Mouse (Mus musculus) CD4-positive, CD25-positive, alpha-beta regulatory T cell, adult 2 months (primary cell): Measurements from ENCODE around the gene Fndc10.
"Not testable (repeated sequence)": the region's sequence is repeated elsewhere in the genome, so short reads cannot be mapped to it uniquely, and the experiment has no call there.

Experiments used
- DNase-seq: peaks from one replicate; pipeline ENCODE4 v3.0.0-alpha.2; 2012; ENCODE audit warnings: low read depth, low spot score

The Fndc10 gene

DNA sequence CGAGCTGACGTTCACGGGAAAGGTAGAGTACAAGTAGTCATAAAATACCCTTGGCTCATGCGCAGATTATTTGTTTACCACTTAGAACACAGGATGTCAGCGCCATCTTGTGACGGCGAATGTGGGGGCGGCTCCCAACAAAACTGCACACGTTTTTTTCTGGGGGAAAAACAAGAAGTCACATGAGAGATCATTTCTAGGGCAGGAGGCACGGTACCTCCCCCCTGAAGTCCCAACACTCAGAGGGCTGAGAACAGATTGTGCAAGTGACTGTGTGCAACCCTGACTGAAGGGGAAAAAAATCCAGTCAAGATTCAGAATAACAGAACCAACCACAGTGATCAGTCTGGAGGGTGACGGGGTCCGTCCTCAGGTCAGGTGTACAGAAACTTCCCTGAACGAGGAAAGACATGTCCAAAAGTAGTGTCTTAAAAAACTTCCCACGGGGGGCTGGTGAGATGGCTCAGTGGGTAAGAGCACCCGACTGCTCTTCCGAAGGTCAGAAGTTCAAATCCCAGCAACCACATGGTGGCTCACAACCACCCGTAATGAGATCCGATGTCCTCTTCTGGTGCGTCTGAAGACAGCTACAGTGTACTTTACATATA, 10.4 kb upstream of the Fndc10 start:
- DNase-seq: not testable (repeated sequence)

GRCm38 (mm10) chr4:155687764-155688163, 6.4 kb upstream of the Fndc10 start:
- not testable (repeated sequence) for DNase-seq

GRCm38 (mm10) chr4:155690571-155691375, 3.4 kb upstream of the Fndc10 start:
- DNase-seq: no peak

DNA sequence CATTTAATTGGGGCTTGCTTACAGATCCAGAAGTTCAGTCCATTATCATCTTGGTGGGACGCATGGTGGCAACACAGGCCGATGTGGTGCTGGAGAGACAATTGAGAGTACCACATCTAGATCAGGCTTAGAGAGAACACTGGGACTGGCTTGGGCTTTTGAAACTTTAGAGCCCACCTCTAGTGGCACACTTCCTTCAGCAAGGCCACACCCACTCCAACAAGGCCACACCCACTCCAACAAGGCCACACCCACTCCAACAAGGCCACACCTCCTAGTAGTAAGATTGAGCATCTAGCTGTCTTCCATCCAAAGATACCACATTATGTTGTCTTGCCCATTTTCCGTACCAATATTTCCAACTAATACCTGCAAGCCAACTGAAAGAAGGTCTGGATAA, 1.7 kb upstream of the Fndc10 start:
- no peak for DNase-seq

- DNase-seq: peak; percentile 92
Observed at GRCm38 (mm10) chr4:155694482-155695401, 600 bp downstream of the Fndc10 start.

DNA sequence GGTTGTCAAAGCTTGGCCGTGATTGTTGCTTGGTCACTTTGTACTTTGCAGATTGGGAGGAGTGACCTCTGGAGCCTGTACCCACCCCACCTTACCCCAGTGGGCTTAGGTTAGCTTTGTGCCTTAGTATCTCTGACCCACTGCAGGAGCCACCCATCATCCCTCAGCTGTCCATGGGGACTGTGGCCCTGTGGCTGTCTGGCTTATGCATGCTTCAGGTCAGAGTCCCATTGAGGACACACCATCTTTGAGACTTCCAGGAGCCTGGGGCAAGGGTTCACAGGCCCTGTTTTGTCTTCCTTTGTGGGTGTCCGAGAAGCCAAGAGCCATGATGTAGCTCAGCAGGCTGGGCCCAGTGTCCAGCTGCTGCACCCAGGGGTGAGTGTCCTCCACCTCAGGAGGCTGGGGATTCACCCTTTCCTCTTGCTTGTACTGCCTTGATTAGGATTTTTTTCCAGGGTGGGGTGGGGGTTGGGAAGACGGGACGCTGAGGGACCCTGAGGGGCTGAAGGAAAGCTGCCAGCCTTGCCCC, 1.5 kb downstream of the Fndc10 start:
- DNase-seq: no peak

DNA sequence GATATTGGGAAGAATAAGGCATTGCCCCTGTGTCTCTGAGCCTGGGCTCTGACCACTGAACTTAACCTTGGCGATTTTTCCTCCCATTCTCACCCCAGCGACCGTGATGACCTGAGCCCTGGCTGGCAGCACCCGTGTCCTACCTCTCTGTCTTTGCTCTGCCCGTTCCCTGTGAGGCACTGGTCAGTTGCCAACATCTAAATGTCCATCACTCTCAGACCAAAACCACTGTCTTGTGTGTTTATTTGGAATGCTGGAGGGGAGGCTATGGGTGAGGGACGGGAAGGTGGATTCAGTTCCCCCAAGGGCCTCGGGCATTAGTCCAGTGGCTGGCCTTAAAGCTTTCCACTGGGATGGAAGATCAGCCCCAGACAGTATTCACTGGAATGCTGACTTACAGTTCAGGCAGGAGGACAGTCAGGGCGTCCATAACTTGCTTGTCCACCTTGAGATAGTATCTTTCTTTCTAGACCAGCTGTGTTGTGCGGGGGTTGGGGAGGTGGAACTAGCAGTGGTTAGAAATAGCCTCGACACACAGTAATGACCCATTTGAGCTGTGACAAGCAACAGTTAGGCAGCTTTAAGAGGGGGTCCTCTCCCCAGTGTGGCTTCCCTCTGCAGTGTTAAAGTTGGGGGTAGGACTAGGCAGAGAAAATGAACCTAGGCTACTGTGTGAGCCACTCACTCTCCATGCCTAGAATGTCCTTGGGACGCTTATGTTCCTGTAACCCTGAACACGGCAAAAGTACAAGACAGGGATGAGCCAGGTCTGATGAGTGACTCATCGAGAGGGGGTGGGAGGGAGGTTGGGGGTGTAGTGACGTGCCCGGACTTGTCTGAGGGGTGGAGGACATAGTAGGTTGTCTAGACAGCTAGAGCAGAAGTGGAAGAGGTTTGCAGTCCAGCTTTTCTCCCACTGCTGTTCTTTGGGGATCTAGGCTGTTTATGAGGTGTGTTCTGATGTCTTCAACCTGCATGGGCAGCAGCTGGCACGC, 2.4 kb downstream of the Fndc10 start:
- DNase-seq: no peak

DNA sequence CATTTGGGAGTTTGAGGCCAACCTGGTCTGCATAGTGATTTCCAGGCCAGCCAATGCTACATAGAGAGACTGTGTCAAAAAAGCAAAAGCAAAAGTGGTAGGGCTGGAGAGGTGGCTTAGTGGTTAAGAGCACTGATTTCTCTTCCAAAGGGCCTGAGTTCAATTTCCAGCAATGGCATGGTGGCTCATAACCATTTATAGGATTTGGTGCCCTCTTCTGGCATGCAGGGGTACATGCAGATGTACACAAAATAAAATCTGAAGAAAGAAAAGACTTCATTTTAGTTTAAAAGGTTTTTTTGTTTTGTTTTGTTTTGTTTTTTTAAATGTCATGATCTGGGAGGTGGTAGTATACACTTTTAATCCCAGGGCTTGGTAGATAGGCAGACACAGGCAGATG, 6.3 kb downstream of the Fndc10 start:
- peak; percentile 76 for DNase-seq

DNA sequence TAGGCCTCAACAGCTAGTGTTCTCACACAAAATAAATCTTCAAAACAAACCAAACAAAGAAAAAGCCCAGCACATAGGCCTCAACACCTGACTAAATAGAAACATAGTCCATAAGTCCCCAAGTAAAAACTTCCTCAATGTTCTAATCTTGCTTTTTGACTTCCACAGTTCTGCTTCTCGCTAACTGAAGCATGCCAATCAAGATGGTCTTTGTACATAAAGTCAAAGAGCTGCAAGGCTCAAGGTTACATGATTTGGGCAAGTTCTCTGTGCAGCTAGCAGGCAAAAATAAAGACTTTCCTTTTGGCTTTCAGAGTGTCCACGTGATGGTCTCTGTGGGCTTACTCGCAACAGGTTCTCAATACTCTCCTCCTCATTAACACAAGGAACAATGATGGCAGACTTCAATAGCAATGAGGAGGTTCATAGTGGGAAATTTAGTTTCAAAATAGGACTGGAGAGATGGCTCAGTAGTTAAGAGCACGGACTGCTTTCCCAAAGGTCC, 9.3 kb downstream of the Fndc10 start:
- no peak for DNase-seq

DNA sequence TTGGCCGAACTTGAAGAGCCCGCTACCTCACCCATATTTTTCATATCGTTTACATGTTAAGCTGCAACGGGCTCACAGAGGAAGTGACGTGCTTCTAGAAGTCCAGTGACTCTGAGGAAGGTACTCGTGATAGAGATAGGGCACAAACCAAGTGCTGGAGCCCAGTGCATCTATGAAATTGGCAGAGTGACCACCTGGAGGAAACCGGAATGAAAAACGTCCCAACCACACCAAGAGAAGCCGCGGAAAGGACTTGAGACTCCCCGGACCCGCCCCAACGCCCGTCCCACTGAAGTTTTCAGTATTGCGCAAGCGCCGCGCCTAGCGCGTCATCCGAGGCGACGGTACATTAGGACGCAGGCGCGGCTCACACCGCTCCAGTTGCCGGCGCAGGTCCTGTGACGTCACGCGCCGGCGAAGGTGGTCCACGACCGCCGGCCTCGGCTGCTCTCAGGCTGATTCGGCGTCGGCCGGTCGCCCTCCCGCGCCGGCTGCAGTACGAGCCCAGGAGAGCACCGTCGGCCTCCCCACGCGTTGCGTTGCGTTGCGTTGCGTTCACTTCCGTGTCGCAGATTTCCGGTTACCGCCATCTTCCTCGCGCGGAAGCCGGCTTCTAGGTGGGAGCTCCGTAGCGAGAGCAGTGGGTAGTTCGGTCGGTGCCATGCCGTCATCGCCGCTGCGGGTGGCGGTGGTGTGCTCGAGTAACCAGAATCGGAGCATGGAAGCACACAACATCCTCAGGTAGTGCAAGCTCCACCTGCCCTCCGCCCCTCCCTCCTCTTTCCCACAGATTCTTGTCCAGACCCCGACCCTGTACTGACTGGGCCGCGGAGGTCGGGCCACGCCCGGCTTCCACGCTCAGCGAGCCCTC, 10.8 kb downstream of the Fndc10 start, which contains the start of gene Ssu72:
Gene Ssu72, plus strand, starts transcription at position 80 of the 871 bp plus-strand sequence.
- DNase-seq: peak; percentile 97

- DNase-seq: peak; percentile 69
Observed at GRCm38 (mm10) chr4:155705592-155705929, 11.4 kb downstream of the Fndc10 start.

- DNase-seq: no peak
Observed at GRCm38 (mm10) chr4:155708582-155708981, 14.4 kb downstream of the Fndc10 start.

DNA sequence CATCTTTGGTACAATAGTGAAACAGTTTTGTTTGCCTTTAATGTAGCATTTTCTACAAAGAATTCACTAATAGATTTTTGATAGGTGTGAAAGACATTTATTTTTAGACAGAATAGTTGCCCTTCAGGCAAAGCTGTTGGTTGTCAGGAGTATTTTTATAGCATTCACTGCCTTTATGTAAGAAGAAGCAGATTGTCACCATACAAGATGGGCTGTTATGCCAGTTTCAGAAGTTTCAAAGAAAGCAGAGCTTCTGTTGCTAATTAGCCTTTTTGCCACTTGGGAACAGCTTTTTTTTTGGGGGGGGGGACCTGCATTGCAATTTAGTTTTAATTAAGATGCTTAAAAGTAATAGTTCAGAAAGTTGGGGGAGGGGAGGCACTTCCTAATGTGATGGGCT, 14.8 kb downstream of the Fndc10 start:
- no peak for DNase-seq

DNA sequence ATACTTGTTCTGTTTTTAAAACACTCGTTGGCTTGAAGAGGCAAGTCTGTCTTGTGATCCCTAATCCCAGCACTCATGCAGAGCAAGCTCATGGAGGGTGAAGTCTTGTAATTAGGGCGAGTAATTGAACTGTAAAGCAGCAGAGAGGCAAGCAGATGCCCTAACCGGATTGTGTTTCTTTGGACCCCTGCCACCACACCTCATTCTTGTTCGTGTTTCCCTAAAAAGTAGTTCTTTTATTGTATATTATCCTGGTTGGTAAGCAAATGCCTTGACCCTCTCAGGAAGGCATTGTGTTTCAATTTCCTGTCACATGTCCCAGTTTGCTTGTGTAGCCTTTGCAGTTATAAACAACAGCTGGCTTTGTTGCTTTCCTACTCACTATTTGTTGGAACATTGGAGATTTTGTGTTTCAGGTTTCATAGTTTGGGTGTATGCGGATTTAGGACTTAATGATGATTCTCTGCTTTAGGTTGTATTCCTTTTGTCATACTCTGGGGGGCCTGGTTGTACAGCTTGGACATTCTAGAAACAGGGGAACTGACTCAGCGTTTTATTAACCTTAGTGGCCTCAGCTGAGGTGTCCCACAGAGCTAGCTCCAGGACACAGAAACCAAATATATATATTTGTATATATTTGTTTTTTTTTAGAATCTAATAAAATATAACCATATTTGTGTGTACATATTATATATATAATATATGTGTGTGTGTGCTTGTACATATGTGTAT, 16.5 kb downstream of the Fndc10 start:
- DNase-seq: no peak

DNA sequence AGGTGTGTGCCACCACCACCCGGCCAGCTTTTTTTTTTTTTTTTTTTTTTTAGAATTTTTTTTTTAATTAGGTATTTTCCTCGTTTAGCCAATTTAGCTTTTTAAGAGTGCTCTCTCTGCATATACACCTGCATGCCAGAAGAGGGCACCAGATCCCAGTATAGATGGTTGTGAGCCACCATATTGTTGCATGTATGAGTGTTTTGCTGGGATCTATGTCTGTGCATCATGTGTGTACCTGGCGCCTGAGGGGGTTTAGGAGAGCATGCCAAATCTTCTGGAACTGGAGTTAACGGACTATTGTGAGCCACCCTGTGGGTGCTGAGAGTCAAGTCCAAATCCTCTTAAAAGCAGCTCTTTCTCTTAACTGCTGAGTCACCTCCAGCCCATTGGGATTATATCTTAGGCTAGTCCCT, 27.5 kb downstream of the Fndc10 start:
- peak; percentile 60 for DNase-seq

- no peak for DNase-seq
Observed at GRCm38 (mm10) chr4:155727993-155728392, 33.9 kb downstream of the Fndc10 start.

GRCm38 (mm10) chr4:155733267-155733666, 39.1 kb downstream of the Fndc10 start:
- no peak for DNase-seq

GRCm38 (mm10) chr4:155734350-155734941, 40.3 kb downstream of the Fndc10 start, which contains the start of gene Tmem240:
Tmem240 (plus strand) TSS chr4:155734800.
- DNase-seq: peak; percentile 88
